Mouse (Mus musculus) cerebellum, postnatal 14 days (tissue): Measurements from ENCODE around the gene Pmepa1.
A peak's percentile ranks its signal among the peaks of the same experiment; 100 is the strongest.

Source experiments
- DNase-seq, 2 experiments: peaks; one replicate each; pipeline ENCODE4 v3.0.0; 2021; ENCODE audit warnings: mixed read lengths in 2 of 2

The Pmepa1 gene

DNA sequence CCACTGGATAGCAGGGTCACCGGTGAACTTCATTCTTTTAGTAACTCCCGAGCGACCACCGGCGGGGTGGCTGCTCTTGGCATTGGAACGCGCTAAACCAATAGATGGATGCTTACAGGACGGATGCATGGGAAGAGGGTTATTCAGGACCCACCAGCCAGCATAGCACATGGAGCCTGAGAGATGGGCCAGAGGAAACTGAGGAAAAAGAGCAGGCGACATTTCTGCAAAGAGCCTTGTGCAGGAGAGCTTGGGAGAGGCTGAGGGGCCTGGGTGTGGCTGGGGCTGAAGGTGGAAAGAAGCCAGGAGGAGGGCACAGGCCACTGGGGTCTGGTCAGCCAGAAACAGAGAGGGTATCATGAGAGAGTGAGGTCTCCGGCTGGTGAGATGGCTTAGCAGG, 93.0 kb downstream of the Pmepa1 start:
- DNase-seq = no peak

DNA sequence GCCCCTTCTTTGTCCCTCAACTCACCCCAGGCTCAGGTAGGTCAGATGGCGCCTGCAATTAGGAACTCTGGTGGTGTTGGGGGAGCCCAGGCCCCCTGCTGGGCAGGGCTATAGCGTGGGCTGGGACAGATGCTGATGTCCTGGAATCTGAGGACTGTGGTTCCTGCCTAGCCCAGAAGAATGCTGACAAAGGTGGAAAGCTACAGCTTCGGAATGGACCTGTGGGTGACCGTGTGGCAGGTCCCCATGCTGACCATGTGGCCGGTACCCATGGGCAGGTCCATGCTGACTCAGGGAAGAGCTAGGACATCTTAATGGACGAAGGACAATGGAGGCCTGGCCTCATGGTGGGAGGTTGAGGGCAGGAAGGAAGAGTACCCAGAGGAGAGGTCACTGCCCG, 93.5 kb downstream of the Pmepa1 start:
- no peak for DNase-seq

DNA sequence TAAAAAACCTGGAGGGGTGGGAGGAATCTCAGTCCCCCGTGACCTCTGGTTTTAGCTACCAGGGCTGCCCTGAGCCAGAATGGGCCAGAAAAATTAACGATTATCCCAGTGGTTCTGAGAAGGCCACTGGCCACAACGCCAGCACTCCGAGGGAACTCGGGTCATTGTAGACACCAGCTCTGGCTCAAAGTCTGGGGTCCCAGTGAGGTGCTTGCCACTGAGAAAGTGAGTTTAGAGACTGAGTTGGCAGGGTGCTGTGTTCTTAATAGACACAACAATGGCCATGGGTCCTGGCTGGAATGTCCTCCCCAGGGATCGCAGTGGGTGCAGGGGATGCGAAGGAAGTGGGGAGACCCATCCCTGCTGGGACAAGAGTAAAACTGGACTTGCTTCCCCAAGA, 94.4 kb downstream of the Pmepa1 start:
- DNase-seq = no peak

DNA sequence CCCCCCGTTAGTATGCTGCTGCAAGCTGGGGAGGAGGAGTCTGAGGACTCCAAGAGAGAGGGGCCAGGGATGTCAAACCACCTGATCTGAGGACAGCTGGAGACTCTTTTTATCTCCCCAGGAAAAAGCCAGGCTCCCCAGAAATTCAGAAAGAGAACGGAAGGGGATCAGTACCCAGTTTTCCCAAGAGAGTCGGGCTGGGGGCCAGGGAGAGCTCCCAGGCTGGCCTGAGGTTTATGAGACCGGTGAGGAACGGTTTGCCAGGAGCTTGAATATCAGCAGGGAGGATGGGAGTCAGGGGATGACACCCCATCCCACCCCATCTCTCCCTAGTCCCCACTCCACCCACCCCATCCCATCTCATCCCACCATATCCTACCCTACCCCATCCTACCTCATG, 94.8 kb downstream of the Pmepa1 start:
- DNase-seq = no peak

DNA sequence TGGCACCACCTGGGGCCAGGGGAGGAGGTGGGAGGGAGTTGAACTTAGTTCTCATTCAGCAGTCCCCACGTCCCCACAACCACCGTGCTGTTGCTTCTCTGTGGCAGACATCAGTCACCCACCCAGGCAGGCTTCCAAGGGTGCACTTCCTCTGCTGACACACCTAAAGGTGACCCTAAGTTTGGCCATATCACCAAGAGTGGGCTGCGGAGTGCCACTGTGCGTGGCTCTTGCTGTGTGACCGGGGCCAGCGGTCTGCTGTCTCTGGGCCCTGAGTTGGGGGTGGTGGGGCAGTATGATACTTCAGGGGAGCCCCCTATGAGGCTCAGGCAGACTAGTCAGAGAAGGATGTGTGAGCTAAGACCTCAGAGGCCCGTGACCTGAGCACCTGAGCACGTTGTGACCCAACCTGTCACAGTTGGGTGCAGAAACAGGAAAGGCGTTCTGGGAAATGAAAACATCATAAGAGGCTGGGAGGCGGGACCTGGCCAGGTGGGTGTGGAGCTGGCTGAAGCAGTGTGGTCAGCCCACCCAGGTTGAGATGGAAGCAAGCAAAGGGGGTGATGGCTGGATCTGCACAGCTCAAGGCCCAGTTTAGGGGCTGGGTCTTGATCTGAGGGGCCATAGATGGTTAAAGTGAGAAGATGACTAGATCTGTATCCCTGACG, 95.5 kb downstream of the Pmepa1 start:
- DNase-seq = no peak

DNA sequence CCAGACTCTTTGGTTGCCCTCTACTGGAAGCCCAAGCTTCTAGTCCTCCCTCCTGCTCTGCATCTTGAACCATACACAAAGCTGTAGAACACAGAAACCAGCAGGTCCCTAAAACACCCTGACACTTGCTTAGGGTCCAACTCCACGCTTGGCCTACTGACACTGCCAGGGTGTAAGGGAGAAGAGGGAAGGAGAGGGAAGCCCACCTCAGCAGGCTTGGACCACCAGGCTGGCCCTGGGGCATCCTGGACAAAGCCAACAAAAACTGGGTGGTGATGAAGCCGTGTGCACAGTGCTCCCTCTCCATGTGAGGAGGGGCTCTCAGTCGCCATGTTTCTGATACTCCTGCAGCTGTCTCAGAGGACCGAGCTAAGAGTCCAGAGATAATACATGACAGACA, 96.3 kb downstream of the Pmepa1 start:
- no peak for DNase-seq

DNA sequence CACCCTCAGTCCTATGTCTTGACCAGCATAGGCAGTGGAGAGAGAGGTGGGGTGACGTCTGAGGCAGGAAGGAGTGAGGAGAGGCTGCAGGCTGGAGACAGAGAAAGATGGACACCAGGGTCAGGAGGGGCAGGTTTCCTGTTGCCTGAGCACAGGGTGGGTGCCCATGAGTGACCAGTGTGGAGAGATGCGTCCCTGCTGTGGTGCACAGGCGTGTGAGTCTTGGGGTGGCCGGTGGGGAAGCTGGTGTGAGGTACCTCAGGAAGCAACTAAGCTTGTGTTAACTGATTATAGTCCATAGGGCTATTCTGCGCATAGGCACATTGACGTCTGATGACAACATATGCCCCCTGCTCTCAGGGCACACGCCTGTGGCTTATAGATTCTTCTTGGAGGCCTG, 97.3 kb downstream of the Pmepa1 start:
- DNase-seq = no peak

DNA sequence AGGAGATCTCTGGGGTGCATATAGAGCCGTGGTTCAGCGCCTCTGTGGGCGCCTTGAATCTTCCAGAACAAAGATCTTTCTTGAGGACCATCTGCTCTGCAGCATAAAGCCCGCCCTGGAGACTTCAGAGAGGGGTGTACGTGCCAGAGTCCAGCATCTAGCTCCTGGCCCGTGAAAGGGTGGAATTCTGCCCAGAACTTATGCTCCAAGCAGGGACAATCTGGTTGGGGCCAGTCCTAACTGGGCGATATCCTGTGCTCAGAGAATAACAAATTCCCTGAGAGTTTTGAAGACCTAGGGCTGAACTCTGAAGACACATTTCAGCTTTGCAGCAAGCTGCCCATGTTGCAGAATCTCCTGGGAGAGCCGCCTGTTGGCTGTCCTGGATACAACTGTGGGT, 98.4 kb downstream of the Pmepa1 start:
- peak; percentile 55 to 62 for DNase-seq

DNA sequence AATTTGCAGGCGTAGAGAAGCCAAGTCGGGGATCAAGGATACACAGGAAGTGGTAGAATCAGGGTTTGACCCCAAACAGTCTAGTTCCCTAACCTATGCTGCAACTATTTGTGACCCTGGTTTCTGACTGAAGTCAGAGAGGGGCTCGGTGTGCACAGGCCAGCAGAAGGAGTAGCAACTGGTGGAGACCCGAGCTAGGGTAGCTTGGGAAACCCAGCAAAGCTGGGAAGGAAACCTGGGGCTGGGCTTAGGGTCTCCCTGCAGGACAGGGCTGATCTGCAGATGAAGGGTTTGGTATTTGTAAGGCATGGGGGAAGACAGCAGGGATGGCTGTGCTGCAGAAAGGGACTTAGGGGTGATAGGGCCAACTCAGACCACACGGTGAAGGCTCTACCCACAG, 98.9 kb downstream of the Pmepa1 start:
- DNase-seq = no peak

DNA sequence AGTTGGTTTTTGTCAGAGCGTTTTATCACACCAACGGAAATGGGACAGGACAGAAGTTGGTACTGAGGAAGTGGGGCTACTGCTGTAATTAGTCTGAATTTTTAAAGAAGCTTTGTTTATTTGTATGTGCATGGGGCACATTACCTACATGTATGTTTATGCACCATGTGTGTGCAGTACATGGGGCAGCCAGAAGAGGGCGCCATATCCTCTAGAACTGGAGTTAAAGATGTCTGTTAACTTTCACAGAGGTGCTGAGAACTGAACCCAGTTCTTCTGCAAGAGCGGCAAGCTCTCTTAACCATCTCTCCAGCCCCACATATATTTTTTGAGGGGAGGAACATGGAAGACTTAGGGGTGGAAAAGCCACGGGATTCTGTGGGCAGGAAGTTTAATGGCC, 100.6 kb downstream of the Pmepa1 start:
- no peak for DNase-seq

DNA sequence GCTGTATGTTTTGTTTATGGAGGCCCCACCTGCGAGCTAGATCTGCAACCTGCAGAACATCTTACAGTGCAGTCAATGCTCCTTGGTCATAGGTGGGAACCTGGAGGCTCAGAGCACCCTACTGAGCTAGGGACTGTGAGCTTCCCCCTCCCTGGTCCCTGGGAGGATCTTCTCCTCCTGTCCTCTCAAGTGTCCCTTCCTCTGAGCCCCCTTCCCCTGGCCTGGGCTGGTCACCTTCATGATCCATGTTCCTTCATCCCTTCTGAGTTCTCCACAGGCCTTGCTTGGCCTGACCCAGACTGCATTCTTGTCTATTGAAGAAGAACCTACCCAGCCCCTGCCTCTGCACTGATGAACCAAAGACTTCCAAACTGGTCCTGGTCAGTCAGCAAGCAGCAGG, 101.8 kb downstream of the Pmepa1 start:
- no peak for DNase-seq
